Mouse (Mus musculus): ENCODE measurements around the gene Musk. TPM values are rescaled to one million over a fixed set of nuclear protein-coding genes. Genes with fewer than 3 reads are reported as not detected.

Gene Musk
- polyA plus RNA-seq, 1 experiment from 2014 or later: 0.31 TPM

- Histone ChIP-seq H3K36me3 (no peaks in the 10 kb centered on the region), H3K9me3 (no peaks in the 10 kb centered on the region), H3K4me1 (replicated peaks) (no peaks in the 10 kb centered on the region), H3K27me3 (replicated peaks) (no peaks in the 10 kb centered on the region), H3K4me3 (replicated peaks) (no peak overlapping the region), H3K9ac (no peak overlapping the region), H3K4me2 (replicated peaks) (no peak overlapping the region), H3K27ac (no peak overlapping the region)
- WGBS: 52% methylated on average over 6 of the region's 6 CpGs
- peak; percentile 56; the same call in 1 of the 2 replicates for ATAC-seq
These were observed 7.4 kb upstream of the Musk start for GRCm38 (mm10) chr4:58278368-58278767.

- Histone ChIP-seq H3K4me3 (replicated peaks) (no peak overlapping the region), H3K27ac (no peak overlapping the region), H3K9ac (no peak overlapping the region), H3K9me3 (no peaks in the 10 kb centered on the region), H3K36me3 (no peaks in the 10 kb centered on the region), H3K27me3 (replicated peaks) (no peaks in the 10 kb centered on the region), H3K4me1 (replicated peaks) (no peaks in the 10 kb centered on the region), H3K4me2 (replicated peaks) (no peak overlapping the region)
- 90% methylated on average over 2 of the region's 2 CpGs for WGBS
- no peak for ATAC-seq
These were observed 5.6 kb upstream of the Musk start for GRCm38 (mm10) chr4:58280121-58280520.

DNA sequence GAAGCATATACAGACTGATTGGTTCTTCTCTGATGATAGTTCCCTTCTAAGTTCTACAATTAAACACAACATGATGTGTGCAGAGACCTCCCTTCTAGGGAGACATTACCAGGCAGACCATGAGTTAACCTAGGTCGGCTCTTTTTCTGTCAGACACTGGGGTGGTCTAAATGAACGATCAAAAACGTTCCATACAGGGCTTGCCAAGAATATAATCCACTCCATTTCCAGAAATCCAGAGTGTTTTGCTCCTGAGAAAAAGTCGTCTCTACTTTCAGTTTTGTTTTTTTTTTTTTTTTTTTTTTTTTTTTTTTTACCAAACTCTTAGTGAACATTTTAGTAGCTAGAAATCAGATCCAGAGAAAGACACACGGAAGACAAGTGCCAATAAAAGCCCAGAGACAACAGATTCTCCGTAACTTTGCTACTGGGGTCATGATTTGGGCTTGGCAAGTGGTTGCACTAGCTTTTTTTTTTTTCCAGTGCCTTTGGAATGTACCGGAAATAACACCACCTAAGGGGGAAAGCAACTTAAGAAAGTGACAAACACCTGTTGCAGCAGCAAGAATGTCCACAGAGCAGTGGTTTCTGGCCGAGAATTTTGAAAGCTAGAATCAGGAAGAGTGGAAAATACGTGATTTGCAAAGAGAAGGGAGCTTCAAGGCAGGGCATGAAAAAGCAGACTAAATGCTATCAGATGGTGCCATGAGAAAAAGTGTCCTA, 769 bp downstream of the Musk start:
- H3K9ac ChIP-seq: no peak overlapping the region
- no peaks in the 10 kb centered on the region for H3K27me3 ChIP-seq (replicated peaks)
- H3K27ac ChIP-seq: no peak overlapping the region
- H3K4me2 ChIP-seq (replicated peaks): no peak overlapping the region
- no peak for ATAC-seq
- 50% methylated on average over 9 of the region's 9 CpGs for WGBS
- no peak overlapping the region for H3K4me3 ChIP-seq (replicated peaks)
- H3K9me3 ChIP-seq: no peaks in the 10 kb centered on the region
- 0 out of 2 replicates have a peak, but pooled peaks cover 3% of the 10 kb centered on the region for H3K4me1 ChIP-seq (replicated peaks)
- H3K36me3 ChIP-seq: no peaks in the 10 kb centered on the region

DNA sequence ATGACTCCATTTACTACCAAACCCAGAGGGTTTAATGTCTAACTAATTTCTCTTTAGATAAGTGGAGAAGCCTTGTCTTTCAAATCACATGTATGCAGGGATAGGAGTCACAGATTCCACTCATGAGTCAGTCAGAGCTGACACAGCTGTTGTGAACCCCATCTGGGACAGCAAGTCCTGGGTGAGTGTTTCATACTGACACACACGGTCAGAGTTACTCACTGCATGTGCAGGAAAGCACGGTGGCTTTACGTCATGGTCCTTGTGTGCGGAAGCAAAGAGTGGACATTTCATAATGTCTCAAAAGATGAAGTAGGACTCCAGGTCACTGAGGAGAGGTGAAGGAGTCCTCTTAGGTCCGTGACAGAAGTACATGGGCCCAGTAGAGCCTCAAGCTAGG, 3.0 kb downstream of the Musk start:
- 0 out of 2 replicates have a peak, but pooled peaks cover 3% of the 10 kb centered on the region for H3K4me1 ChIP-seq (replicated peaks)
- no peak overlapping the region for H3K9ac ChIP-seq
- H3K27ac ChIP-seq: no peak overlapping the region
- H3K27me3 ChIP-seq (replicated peaks): no peaks in the 10 kb centered on the region
- WGBS: 74% methylated on average over 5 of the region's 5 CpGs
- no peak overlapping the region for H3K4me2 ChIP-seq (replicated peaks)
- ATAC-seq: no peak
- H3K4me3 ChIP-seq (replicated peaks): no peak overlapping the region
- no peaks in the 10 kb centered on the region for H3K9me3 ChIP-seq
- H3K36me3 ChIP-seq: no peaks in the 10 kb centered on the region

DNA sequence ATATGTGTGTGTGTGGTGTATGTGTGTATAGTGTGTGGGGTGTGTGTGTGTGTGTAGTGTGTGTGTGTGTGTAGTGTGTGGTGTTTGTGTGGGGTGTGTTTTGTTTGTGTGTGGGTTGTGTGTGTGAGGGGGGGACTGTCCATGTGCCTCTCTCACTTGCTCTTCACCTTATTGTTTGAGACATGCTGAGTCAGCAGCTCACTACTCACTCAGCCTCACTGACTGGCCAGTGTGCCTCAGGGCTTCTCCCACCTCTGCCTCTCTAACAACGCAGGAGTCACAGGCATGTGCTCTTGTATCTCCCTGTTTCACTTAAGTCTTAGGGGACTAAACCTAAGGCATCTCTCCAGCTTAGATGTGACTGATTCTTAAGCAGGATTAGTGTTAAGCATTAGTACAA, 6.1 kb downstream of the Musk start:
- H3K4me2 ChIP-seq (replicated peaks): no peak overlapping the region
- H3K27me3 ChIP-seq (replicated peaks): no peaks in the 10 kb centered on the region
- H3K4me3 ChIP-seq (replicated peaks): no peak overlapping the region
- no peak for ATAC-seq
- H3K9me3 ChIP-seq: no peaks in the 10 kb centered on the region
- H3K9ac ChIP-seq: no peak overlapping the region
- H3K4me1 ChIP-seq (replicated peaks): 0 out of 2 replicates have a peak, but pooled peaks cover 3% of the 10 kb centered on the region
- H3K27ac ChIP-seq: no peak overlapping the region
- WGBS: 58% methylated on average over 1 of the region's 1 CpGs
- H3K36me3 ChIP-seq: no peaks in the 10 kb centered on the region

GRCm38 (mm10) chr4:58293099-58293498, 7.3 kb downstream of the Musk start:
- no peaks in the 10 kb centered on the region for H3K27me3 ChIP-seq (replicated peaks)
- 80% methylated on average over 3 of the region's 3 CpGs for WGBS

GRCm38 (mm10) chr4:58303862-58304261, 18.1 kb downstream of the Musk start:
- H3K9ac ChIP-seq: no peak overlapping the region
- no peaks in the 10 kb centered on the region for H3K27me3 ChIP-seq (replicated peaks)
- 0 out of 2 replicates have a peak, but pooled peaks cover 4% of the 10 kb centered on the region for H3K4me1 ChIP-seq (replicated peaks)
- 77% methylated on average over 5 of the region's 5 CpGs for WGBS
- H3K9me3 ChIP-seq: no peaks in the 10 kb centered on the region
- H3K27ac ChIP-seq: no peak overlapping the region
- no peak overlapping the region for H3K4me3 ChIP-seq (replicated peaks)
- no peak for ATAC-seq
- no peak overlapping the region for H3K4me2 ChIP-seq (replicated peaks)
- no peaks in the 10 kb centered on the region for H3K36me3 ChIP-seq

More at GRCm38 (mm10) chr4:58293099-58293498, 7.3 kb downstream of the Musk start:
- Histone ChIP-seq H3K4me3 (replicated peaks) (no peak overlapping the region), H3K36me3 (no peaks in the 10 kb centered on the region), H3K27ac (no peak overlapping the region), H3K4me1 (replicated peaks) (0 out of 2 replicates have a peak, but pooled peaks cover 3% of the 10 kb centered on the region), H3K9me3 (no peaks in the 10 kb centered on the region), H3K4me2 (replicated peaks) (no peak overlapping the region), H3K9ac (no peak overlapping the region)
- no peak for ATAC-seq

DNA sequence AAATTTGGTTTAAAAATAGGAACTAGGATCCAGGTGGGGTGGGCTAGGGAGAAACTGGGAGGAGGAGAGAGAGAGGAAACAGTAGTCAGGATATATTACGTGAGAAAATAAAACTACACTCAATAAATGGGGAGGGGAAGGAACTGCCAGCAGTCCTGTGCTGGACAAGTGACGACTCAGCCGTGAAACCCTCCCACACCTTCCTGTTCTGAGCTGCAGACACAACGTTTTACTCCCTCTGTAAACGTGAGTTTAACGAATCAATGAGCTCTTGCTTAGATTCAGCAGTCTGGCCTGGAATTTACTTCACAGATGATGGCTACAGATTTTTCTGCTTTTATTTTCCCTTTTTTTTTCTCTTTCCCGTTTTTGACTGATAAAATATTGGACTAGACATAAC, 18.8 kb downstream of the Musk start:
- Histone ChIP-seq H3K4me1 (replicated peaks) (0 out of 2 replicates have a peak, but pooled peaks cover 4% of the 10 kb centered on the region), H3K9me3 (no peaks in the 10 kb centered on the region), H3K36me3 (no peaks in the 10 kb centered on the region), H3K27ac (no peak overlapping the region), H3K9ac (no peak overlapping the region), H3K4me3 (replicated peaks) (no peak overlapping the region), H3K4me2 (replicated peaks) (peak overlapping the region; percentile 7; the same call in 1 of the 2 replicates), H3K27me3 (replicated peaks) (no peaks in the 10 kb centered on the region)
- ATAC-seq: no peak
- WGBS: 27% methylated on average over 7 of the region's 7 CpGs

GRCm38 (mm10) chr4:58307421-58307820, 21.7 kb downstream of the Musk start:
- 0 out of 2 replicates have a peak, but pooled peaks cover 4% of the 10 kb centered on the region for H3K4me1 ChIP-seq (replicated peaks)
- H3K9me3 ChIP-seq: no peaks in the 10 kb centered on the region
- H3K27me3 ChIP-seq (replicated peaks): no peaks in the 10 kb centered on the region
- WGBS: 32% methylated on average over 2 of the region's 2 CpGs
- no peak overlapping the region for H3K27ac ChIP-seq
- no peaks in the 10 kb centered on the region for H3K36me3 ChIP-seq
- H3K4me3 ChIP-seq (replicated peaks): no peak overlapping the region
- H3K4me2 ChIP-seq (replicated peaks): no peak overlapping the region
- ATAC-seq: no peak
- H3K9ac ChIP-seq: no peak overlapping the region

DNA sequence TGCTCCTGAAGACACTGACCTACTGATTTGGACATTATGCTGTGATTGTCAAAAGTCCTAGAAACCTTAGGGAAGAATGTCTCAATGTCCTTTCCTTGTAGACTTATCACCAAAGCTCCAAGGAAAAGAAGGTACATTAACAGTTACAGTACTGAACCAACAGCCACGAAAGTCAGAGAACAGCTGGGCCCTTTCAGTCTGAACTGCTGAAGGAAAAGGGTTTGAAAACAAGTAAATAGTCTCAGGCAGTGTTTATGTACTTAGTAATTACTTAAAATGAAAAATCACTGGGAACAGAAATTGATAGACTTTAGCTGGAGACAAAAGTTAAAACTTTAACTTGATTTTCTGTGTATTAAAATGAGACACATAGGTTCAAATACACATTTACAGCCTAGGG, 27.6 kb downstream of the Musk start:
- Histone ChIP-seq H3K4me3 (replicated peaks) (no peak overlapping the region), H3K36me3 (no peaks in the 10 kb centered on the region), H3K9me3 (no peaks in the 10 kb centered on the region), H3K27ac (0 out of 2 replicates have a peak overlapping the region, but pooled peaks have one; percentile 22), H3K9ac (no peak overlapping the region), H3K4me2 (replicated peaks) (no peak overlapping the region), H3K4me1 (replicated peaks) (no peaks in the 10 kb centered on the region), H3K27me3 (replicated peaks) (no peaks in the 10 kb centered on the region)
- WGBS: 45% methylated on average over 1 of the region's 1 CpGs
- ATAC-seq: no peak

DNA sequence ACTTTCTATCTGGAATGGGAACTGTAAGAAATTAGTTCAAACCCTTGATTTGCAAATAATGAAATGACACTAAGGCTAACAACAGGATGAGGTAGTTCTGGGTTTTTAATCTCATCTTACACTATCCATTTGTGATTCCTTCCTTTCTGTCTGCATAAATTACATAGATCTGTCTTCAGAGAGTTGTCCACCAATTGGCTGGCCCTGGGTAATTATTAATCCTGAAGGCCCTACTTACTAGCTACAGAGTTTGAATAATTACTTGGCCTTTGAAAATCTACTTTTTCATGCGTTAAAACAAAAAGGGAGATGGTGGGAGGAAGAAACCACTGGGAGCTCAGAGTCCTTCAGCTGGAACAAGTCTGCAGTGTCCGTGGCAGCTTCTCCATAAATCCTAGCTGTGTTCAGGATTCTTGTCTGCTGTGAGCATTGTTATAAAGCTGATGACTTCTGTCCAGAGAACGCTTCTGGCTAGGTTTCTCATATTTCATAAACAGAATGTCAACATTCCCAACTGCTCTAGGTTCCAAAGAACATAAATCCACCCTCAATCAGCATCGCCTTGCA, 29.3 kb downstream of the Musk start:
- H3K4me1 ChIP-seq (replicated peaks): no peaks in the 10 kb centered on the region
- H3K4me3 ChIP-seq (replicated peaks): no peak overlapping the region
- H3K4me2 ChIP-seq (replicated peaks): no peak overlapping the region
- 19% methylated on average over 4 of the region's 4 CpGs for WGBS
- no peaks in the 10 kb centered on the region for H3K27me3 ChIP-seq (replicated peaks)
- no peaks in the 10 kb centered on the region for H3K9me3 ChIP-seq
- ATAC-seq: 0 out of 2 replicates have a peak, but pooled peaks have one; percentile 43
- H3K27ac ChIP-seq: no peak overlapping the region
- H3K9ac ChIP-seq: no peak overlapping the region
- no peaks in the 10 kb centered on the region for H3K36me3 ChIP-seq

DNA sequence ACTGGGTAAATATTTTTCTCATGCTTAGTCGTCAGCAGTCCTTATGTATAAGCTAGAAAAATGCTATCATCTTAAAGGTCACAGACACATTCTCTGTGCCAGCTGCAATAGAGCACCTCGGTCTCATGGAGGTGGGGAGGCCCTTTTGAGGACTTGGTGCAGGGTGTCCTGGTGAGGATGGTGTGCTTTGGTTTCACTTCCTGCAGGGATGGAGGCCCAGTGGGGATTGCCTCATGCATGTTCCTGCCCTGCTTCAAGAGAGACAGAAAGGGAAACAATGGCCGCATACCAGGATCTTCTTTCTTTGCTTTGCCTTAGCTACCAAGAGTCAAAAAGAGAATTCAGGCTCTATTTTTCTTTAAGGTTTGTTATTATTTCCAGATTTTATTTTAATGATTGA, 31.8 kb downstream of the Musk start:
- H3K36me3 ChIP-seq: no peaks in the 10 kb centered on the region
- 74% methylated on average over 3 of the region's 3 CpGs for WGBS
- no peak overlapping the region for H3K4me2 ChIP-seq (replicated peaks)
- H3K27me3 ChIP-seq (replicated peaks): no peaks in the 10 kb centered on the region
- no peaks in the 10 kb centered on the region for H3K9me3 ChIP-seq
- H3K4me1 ChIP-seq (replicated peaks): no peaks in the 10 kb centered on the region
- H3K4me3 ChIP-seq (replicated peaks): no peak overlapping the region
- no peak overlapping the region for H3K27ac ChIP-seq
- no peak for ATAC-seq
- H3K9ac ChIP-seq: no peak overlapping the region

GRCm38 (mm10) chr4:58320293-58320692, 34.5 kb downstream of the Musk start:
- H3K4me3 ChIP-seq (replicated peaks): no peak overlapping the region
- no peak overlapping the region for H3K9ac ChIP-seq
- no peaks in the 10 kb centered on the region for H3K9me3 ChIP-seq
- H3K27ac ChIP-seq: no peak overlapping the region
- 61% methylated on average over 4 of the region's 4 CpGs for WGBS
- H3K4me1 ChIP-seq (replicated peaks): no peaks in the 10 kb centered on the region
- H3K36me3 ChIP-seq: no peaks in the 10 kb centered on the region
- ATAC-seq: no peak
- H3K4me2 ChIP-seq (replicated peaks): no peak overlapping the region
- H3K27me3 ChIP-seq (replicated peaks): no peaks in the 10 kb centered on the region

Measured in intestine, embryonic 15.5 days (tissue).